Mouse (Mus musculus): Measurements from ENCODE around the gene Fbxo33.
"Not testable (repeated sequence)": the region's sequence is repeated elsewhere in the genome, so short reads cannot be mapped to it uniquely, and the experiment has no call there.

Gene Fbxo33

GRCm38 (mm10) chr12:59219325-59220225, at the start of gene Fbxo33:
Fbxo33 (minus strand) TSS chr12:59219725.
- peak; percentile 97 for DNase-seq

GRCm38 (mm10) chr12:59265942-59266231, 46.4 kb upstream of the Fbxo33 start:
- no peak for DNase-seq

- DNase-seq: peak; percentile 12
Measured at GRCm38 (mm10) chr12:59265207-59265941, 45.8 kb upstream of the Fbxo33 start.

GRCm38 (mm10) chr12:59262841-59263240, 43.3 kb upstream of the Fbxo33 start:
- no peak for DNase-seq

GRCm38 (mm10) chr12:59260798-59261197, 41.3 kb upstream of the Fbxo33 start:
- DNase-seq: no peak

GRCm38 (mm10) chr12:59260362-59260761, 40.8 kb upstream of the Fbxo33 start:
- no peak for DNase-seq

GRCm38 (mm10) chr12:59259015-59259414, 39.5 kb upstream of the Fbxo33 start:
- DNase-seq: no peak

- no peak for DNase-seq
Measured at GRCm38 (mm10) chr12:59250259-59250827, 30.8 kb upstream of the Fbxo33 start.

- DNase-seq: no peak
Measured at GRCm38 (mm10) chr12:59248969-59249368, 29.4 kb upstream of the Fbxo33 start.

- not testable (repeated sequence) for DNase-seq
Measured at GRCm38 (mm10) chr12:59241031-59241430, 21.5 kb upstream of the Fbxo33 start.

GRCm38 (mm10) chr12:59238434-59238833, 18.9 kb upstream of the Fbxo33 start:
- no peak for DNase-seq

- DNase-seq: no peak
Measured at GRCm38 (mm10) chr12:59228401-59228800, 8.9 kb upstream of the Fbxo33 start.

- DNase-seq: peak; percentile 59
Measured at GRCm38 (mm10) chr12:59218640-59219321, 744 bp downstream of the Fbxo33 start.

GRCm38 (mm10) chr12:59217331-59217730, 2.2 kb downstream of the Fbxo33 start:
- DNase-seq: no peak

GRCm38 (mm10) chr12:59216676-59217266, 2.8 kb downstream of the Fbxo33 start:
- no peak for DNase-seq

- DNase-seq: no peak
Measured at GRCm38 (mm10) chr12:59216176-59216575, 3.3 kb downstream of the Fbxo33 start.

- no peak for DNase-seq
Measured at GRCm38 (mm10) chr12:59207814-59208213, 11.7 kb downstream of the Fbxo33 start.

- DNase-seq: no peak
Measured at GRCm38 (mm10) chr12:59207000-59207390, 12.5 kb downstream of the Fbxo33 start.

- no peak for DNase-seq
Measured at GRCm38 (mm10) chr12:59206208-59206999, 13.1 kb downstream of the Fbxo33 start.

- DNase-seq: no peak
Measured at GRCm38 (mm10) chr12:59205571-59205970, 14.0 kb downstream of the Fbxo33 start.

- no peak for DNase-seq
Measured at GRCm38 (mm10) chr12:59199361-59199760, 20.2 kb downstream of the Fbxo33 start.

GRCm38 (mm10) chr12:59198750-59199149, 20.8 kb downstream of the Fbxo33 start:
- no peak for DNase-seq
